Mouse (Mus musculus): ENCODE results near the gene Heatr6.

DNA sequence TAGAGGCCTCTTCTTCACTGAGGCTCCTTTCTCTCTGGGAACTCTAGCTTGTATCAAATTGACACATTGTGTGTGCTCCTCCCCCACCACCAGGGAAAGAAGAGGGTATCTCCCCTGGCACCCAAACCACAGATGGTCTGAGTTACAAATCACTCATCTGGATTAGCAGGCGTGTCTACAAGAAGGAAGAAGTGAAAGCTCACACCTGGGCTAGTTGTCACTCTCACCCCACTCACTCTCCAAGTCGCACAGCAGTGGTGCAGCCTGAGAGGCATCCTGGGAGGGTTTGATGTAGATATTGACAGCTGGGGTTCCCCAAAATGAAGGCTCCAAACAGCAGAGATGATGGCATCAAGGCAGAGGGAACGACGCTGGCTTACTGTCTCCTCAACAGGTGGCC is 7.3 kb upstream of the Heatr6 start:
- TF ChIP-seq CTCF (IDR thresholded peaks at IDR 0.05; ENCODE audit: control insufficient read depth, insufficient read depth, insufficient read length) (no peak), MAX (IDR thresholded peaks at IDR 0.05) (no peak), USF1 (IDR thresholded peaks at IDR 0.05; ENCODE audit: low read depth) (no peak), CEBPB (IDR thresholded peaks at IDR 0.05; ENCODE audit: low read depth) (no peak)
